Mouse (Mus musculus) spleen, postnatal 14 days (tissue): ENCODE measurements at regions not wholly inside any gene's neighbourhood (a gene's known extent, or its start where the extent isn't known, plus 50 kb on each side); places are given as distances from the start of the nearest gene placed in this dataset.

ENCODE experiments used
- DNase-seq, 2 experiments: peaks; one replicate each; pipeline ENCODE4 v3.0.0; 2021 to 2022; ENCODE audit warnings: low spot score in 2 of 2

- no peak for DNase-seq
Observed at GRCm38 (mm10) chr10:42131798-42132197, 113.6 kb upstream of the Armc2 start.

- DNase-seq: no peak
Observed at GRCm38 (mm10) chr10:42131298-42131697, 113.1 kb upstream of the Armc2 start.

- DNase-seq: no peak
Observed at GRCm38 (mm10) chr10:42127865-42128419, 109.7 kb upstream of the Armc2 start.

- DNase-seq: no peak
Observed at GRCm38 (mm10) chr10:42126816-42127215, 108.6 kb upstream of the Armc2 start.

GRCm38 (mm10) chr10:42122768-42123635, 104.8 kb upstream of the Armc2 start:
- DNase-seq: no peak

GRCm38 (mm10) chr10:42121984-42122383, 103.7 kb upstream of the Armc2 start:
- no peak for DNase-seq

GRCm38 (mm10) chr10:42119326-42119725, 101.1 kb upstream of the Armc2 start:
- DNase-seq: no peak

- no peak for DNase-seq
Observed at GRCm38 (mm10) chr10:42118361-42119188, 100.3 kb upstream of the Armc2 start.

GRCm38 (mm10) chr10:42117523-42117922, 99.3 kb upstream of the Armc2 start:
- no peak for DNase-seq

- no peak for DNase-seq
Observed at GRCm38 (mm10) chr10:42115920-42116298, 97.7 kb upstream of the Armc2 start.

- DNase-seq: no peak
Observed at GRCm38 (mm10) chr10:42115224-42115919, 97.1 kb upstream of the Armc2 start.

GRCm38 (mm10) chr10:42110704-42111103, 92.5 kb upstream of the Armc2 start:
- DNase-seq: no peak

- DNase-seq: no peak
Observed at GRCm38 (mm10) chr10:42108294-42109014, 90.2 kb upstream of the Armc2 start.

GRCm38 (mm10) chr10:42107437-42108293, 89.4 kb upstream of the Armc2 start:
- no peak for DNase-seq

GRCm38 (mm10) chr10:42106611-42107010, 88.4 kb upstream of the Armc2 start:
- no peak for DNase-seq

GRCm38 (mm10) chr10:42105083-42105482, 86.8 kb upstream of the Armc2 start:
- no peak for DNase-seq

GRCm38 (mm10) chr10:42102320-42102719, 84.1 kb upstream of the Armc2 start:
- DNase-seq: no peak

GRCm38 (mm10) chr10:42101096-42101495, 82.9 kb upstream of the Armc2 start:
- no peak for DNase-seq

- no peak for DNase-seq
Observed at GRCm38 (mm10) chr10:42096924-42097323, 78.7 kb upstream of the Armc2 start.

- DNase-seq: no peak
Observed at GRCm38 (mm10) chr10:42095986-42096385, 77.7 kb upstream of the Armc2 start.
